Comparison of ENCODE assay signal across 32 mouse cellular contexts in genomic region chr2:158512528-158512927, GRCm38 (mm10). TPM values are rescaled to one million over a fixed set of nuclear protein-coding genes. Genes with fewer than 3 reads are reported as not detected.
DNase-seq lines count a peak whose midpoint lies in the region; ATAC-seq and TF ChIP-seq lines count a peak whose summit lies in the region.
"Had no signal": no experiment of that assay in that cellular context is flagged by ENCODE, and none has a peak within 500 bp of the region (broad histone marks: within the 10 kb centered on the region; RNA-seq: fewer than 3 reads in every experiment).

TSS of gene Arhgap40 (plus strand) at chr2:158512796.

- ATAC-seq in lung, embryonic 16.5 days (ENCODE audit: low read depth): 0 out of 2 replicates have a peak, but pooled peaks have one; percentile 23
- ATAC-seq in stomach, embryonic 16.5 days (ENCODE audit: insufficient read depth, low FRiP score): peak; percentile 86; the same call in 1 of the 2 replicates
- ATAC-seq: inflammation-experienced regulatory T-cells, adult 6 months; midbrain, embryonic 15.5 days had no signal

- TF ChIP-seq CTCF in lung, adult 2 months (IDR thresholded peaks at IDR 0.05; ENCODE audit: insufficient read depth, low read length): no peak

- H3K27ac ChIP-seq in lung, embryonic 16.5 days (ENCODE audit: low read length): no peak within 1 kb of the TSS
- peak within 1 kb of the TSS; percentile 80; the same call in 1 of the 2 replicates for H3K27ac ChIP-seq in stomach, embryonic 16.5 days (ENCODE audit: low read length)
- H3K27ac ChIP-seq: forebrain, embryonic 10.5 days; hindbrain, embryonic 13.5 days; layer of hippocampus, adult 2 months; midbrain, embryonic 15.5 days; neural tube, embryonic 13.5 days had no signal

- H3K9ac ChIP-seq in lung, embryonic 16.5 days (ENCODE audit: low read length): no peak within 1 kb of the TSS
- H3K9ac ChIP-seq in stomach, embryonic 16.5 days (ENCODE audit: low read length): 0 out of 2 replicates have a peak within 1 kb of the TSS, but pooled peaks have one; percentile 32
- H3K9ac ChIP-seq: hindbrain, embryonic 13.5 days; midbrain, embryonic 15.5 days; neural tube, embryonic 13.5 days had no signal

- peaks cover 8% of the 10 kb centered on the region for H3K4me1 ChIP-seq in lung, embryonic 16.5 days (replicated peaks; ENCODE audit: control insufficient read depth, insufficient read depth, low read length)
- peaks cover 7% of the 10 kb centered on the region for H3K4me1 ChIP-seq in lung, adult 2 months (ENCODE audit: control insufficient read depth, insufficient read depth, low read length)
- no peaks in the 10 kb centered on the region; the same call in 1 of the 2 replicates for H3K4me1 ChIP-seq in stomach, embryonic 16.5 days (ENCODE audit: control insufficient read depth, insufficient read depth, low read length)
- H3K4me1 ChIP-seq: hindbrain, embryonic 13.5 days; midbrain, embryonic 15.5 days; neural tube, embryonic 13.5 days had no signal

- H3K27me3 ChIP-seq in lung, embryonic 16.5 days (ENCODE audit: control insufficient read depth, insufficient read depth, low read depth, low read length): no peaks in the 10 kb centered on the region
- no peaks in the 10 kb centered on the region for H3K27me3 ChIP-seq in stomach, embryonic 16.5 days (ENCODE audit: control insufficient read depth, insufficient read depth, low read length)
- H3K27me3 ChIP-seq: hindbrain, embryonic 13.5 days; midbrain, embryonic 15.5 days; neural tube, embryonic 13.5 days had no signal

- H3K4me3 ChIP-seq in lung, embryonic 16.5 days (ENCODE audit: low read length): no peak within 1 kb of the TSS
- H3K4me3 ChIP-seq in lung, adult 2 months (replicated peaks; ENCODE audit: extremely low read depth, low read depth, low read length): no peak within 1 kb of the TSS
- no peak within 1 kb of the TSS for H3K4me3 ChIP-seq in stomach, embryonic 16.5 days (replicated peaks; ENCODE audit: low read length)
- H3K4me3 ChIP-seq: forebrain, embryonic 10.5 days; hindbrain, embryonic 13.5 days; layer of hippocampus, adult 2 months; midbrain, embryonic 15.5 days; myocyte; neural tube, embryonic 13.5 days had no signal

- DNase-seq in lung, adult 2 months: no peak
- DNase-seq in urinary bladder, adult 18-20 months (ENCODE audit: low spot score in 2 of 2): peak; percentile 43 to 51
- DNase-seq in urinary bladder, postnatal 4 days (ENCODE audit: low spot score in 2 of 2): no peak
- no peak for DNase-seq in spleen, adult 18-20 months
- no peak for DNase-seq in adrenal gland, postnatal 10 days
- DNase-seq: adrenal gland, adult 2 months; cerebellum, adult 8-10 months; cerebellum, postnatal 36 days; embryo, embryonic 11 days; gastrocnemius, postnatal 25 days; kidney, adult 8-10 months; kidney, postnatal 25 days; layer of hippocampus, postnatal 36 days; thymus, postnatal 36 days had no signal

- H3K36me3 ChIP-seq in lung, embryonic 16.5 days (ENCODE audit: control insufficient read depth, insufficient read depth, low read length): no peaks in the 10 kb centered on the region
- no peaks in the 10 kb centered on the region for H3K36me3 ChIP-seq in stomach, embryonic 16.5 days (ENCODE audit: control insufficient read depth, insufficient read depth, low read length)
- H3K36me3 ChIP-seq: forebrain, embryonic 10.5 days; hindbrain, embryonic 13.5 days; midbrain, embryonic 15.5 days; neural tube, embryonic 13.5 days had no signal

- no peak within 1 kb of the TSS for H3K4me2 ChIP-seq in lung, embryonic 16.5 days (ENCODE audit: low read depth, low read length)
- no peak within 1 kb of the TSS for H3K4me2 ChIP-seq in stomach, embryonic 16.5 days (ENCODE audit: low read depth, low read length)
- H3K4me2 ChIP-seq: hindbrain, embryonic 13.5 days; midbrain, embryonic 15.5 days; neural tube, embryonic 13.5 days had no signal

- WGBS in lung, embryonic 16.5 days: 69% methylated on average over 10 of the region's 10 CpGs
- 69% methylated on average over 10 of the region's 10 CpGs for WGBS in lung, adult 2 months
- whole genome bisulfite sequencing in stomach, embryonic 16.5 days: 65% methylated on average over 10 of the region's 10 CpGs

- no peaks in the 10 kb centered on the region for H3K9me3 ChIP-seq in lung, embryonic 16.5 days (ENCODE audit: control insufficient read depth, low read length)
- no peaks in the 10 kb centered on the region for H3K9me3 ChIP-seq in stomach, embryonic 16.5 days (replicated peaks; ENCODE audit: control insufficient read depth, low read length)
- H3K9me3 ChIP-seq: forebrain, embryonic 10.5 days; hindbrain, embryonic 13.5 days; midbrain, embryonic 15.5 days; neural tube, embryonic 13.5 days had no signal

- TF ChIP-seq POLR2A in lung, adult 2 months (IDR thresholded peaks at IDR 0.05; ENCODE audit: borderline replicate concordance, extremely low read depth, low read depth, low read length): no peak

RNA-seq across cellular contexts. Expression of gene Arhgap40, which starts in this region (rescaled TPM):
- not detected in 2 replicates for polyA plus RNA-seq in lung, embryonic 16.5 days (2015; fragmentation: Nextera tagmentation; extraction: Ambion mirVana)
- 0.81 and 5.6 TPM in 2 replicates for polyA plus RNA-seq in lung, adult 2 months (2012; rRNA removed)
- polyA plus RNA-seq in stomach, embryonic 16.5 days (2015; fragmentation: Nextera tagmentation; extraction: Ambion mirVana): 8.3 and 9.3 TPM in 2 replicates
- not detected for total RNA-seq in adrenal gland, postnatal 10 days (2021)
- total RNA-seq: adrenal gland, adult 2 months; gastrocnemius, postnatal 25 days; heart, adult 8-10 months; heart, postnatal 25 days; layer of hippocampus, adult 2 months; layer of hippocampus, postnatal 36 days; left cerebral cortex, postnatal 10 days; liver, adult 2 months; megakaryocyte-erythroid progenitor cell, adult 5-6 weeks; MEL had no signal
- polyA plus RNA-seq: adrenal gland, adult 2 months; C2C12; inflammation-experienced regulatory T-cells, adult 6 months; limb, embryonic 11.5 days; liver, adult 2 months; liver, embryonic 16.5 days; myocyte had no signal

Comparison
In these comparisons a context has a peak if more than half of its experiments do, and no peak if none do; other contexts are left out.
1. DNase-seq: peak in urinary bladder, adult 18-20 months (2 of 2); none in lung, adult 2 months (single experiment), urinary bladder, postnatal 4 days (0 of 2), spleen, adult 18-20 months (0 of 2) and adrenal gland, postnatal 10 days (single experiment).
2. Peak in ATAC-seq in lung, embryonic 16.5 days; RNA of the gene not detected or under 1 TPM.